Mouse (Mus musculus) midbrain, embryonic 16.5 days (tissue): Measurements from ENCODE around the gene Olfr2. TPM values are rescaled to one million over a fixed set of nuclear protein-coding genes. Genes with fewer than 3 reads are reported as not detected.
"Not testable (repeated sequence)": the region's sequence is repeated elsewhere in the genome, so short reads cannot be mapped to it uniquely, and the experiment has no call there.

Experiments used
- ATAC-seq: fragments of 200-750 bp; cut with Nextera tagmentation; 2 replicates; pipeline ENCODE4 v1.8.0; 2017; ENCODE audit warnings: moderate TSS enrichment
- H3K27ac ChIP-seq: fragments of 300-500 bp; sonication (generic); 2 replicates; pipeline ENCODE4 v1.5.1; 2014; ENCODE audit warnings: mild to moderate bottlenecking, low read length, mixed read lengths
- H3K27me3 ChIP-seq: fragments of 300-500 bp; sonication (generic); 2 replicates; pipeline ENCODE4 v1.6.1; 2014; ENCODE audit warnings: low read depth, low read length, mixed read lengths; ENCODE audit not compliant: control insufficient read depth, insufficient read depth
- H3K36me3 ChIP-seq: fragments of 300-500 bp; sonication (generic); 2 replicates; pipeline ENCODE4 v1.6.1; 2014; ENCODE audit warnings: mild to moderate bottlenecking, low read length, moderate library complexity, mixed read lengths; ENCODE audit not compliant: control insufficient read depth, insufficient read depth
- H3K4me1 ChIP-seq: fragments of 300-500 bp; sonication (generic); 2 replicates; pipeline ENCODE4 v1.6.1; 2014; ENCODE audit warnings: mild to moderate bottlenecking, low read length, mixed read lengths; ENCODE audit not compliant: control insufficient read depth, insufficient read depth
- H3K4me2 ChIP-seq: fragments of 300-500 bp; sonication (generic); 2 replicates; pipeline ENCODE4 v1.6.1; 2014; ENCODE audit warnings: mild to moderate bottlenecking, low read length, mixed read lengths
- H3K4me3 ChIP-seq: fragments of 300-500 bp; sonication (generic); 2 replicates; pipeline ENCODE4 v1.5.1; 2014; ENCODE audit warnings: low read depth, mild to moderate bottlenecking, low read length, moderate library complexity, mixed read lengths
- H3K9ac ChIP-seq: fragments of 300-500 bp; sonication (generic); 2 replicates; pipeline ENCODE4 v1.6.1; 2014; ENCODE audit warnings: low read depth, low read length, mixed read lengths
- H3K9me3 ChIP-seq: fragments of 300-500 bp; sonication (generic); replicated peaks from 2 replicates; pipeline ENCODE4 v1.6.1; 2014; ENCODE audit warnings: mild to moderate bottlenecking, low read length, mixed read lengths; ENCODE audit not compliant: control insufficient read depth, poor library complexity, severe bottlenecking
- WGBS: fragments of 180-500 bp; shearing (Covaris S2); extraction: QIAGEN DNeasy Blood & Tissue Kit; methylation state at CpG from one replicate; pipeline ENCODE4 v1.1.7; 2014; 5-methylcytosine and 5-hydroxymethylcytosine counted together
- polyA plus RNA-seq: library from polyadenylated mRNA; unstranded; fragments of >200 nt; fragmentation: Nextera tagmentation; extraction: Ambion mirVana; gene quantifications from 2 replicates; pipeline ENCODE4 v1.2.1, GENCODE M21; 2015

Olfr2 gene
- polyA plus RNA-seq, 1 experiment from 2014 or later: not detected

GRCm38 (mm10) chr7:106985236-106985635 lies 20.6 kb downstream of the Olfr2 start:
- Histone ChIP-seq H3K9me3 (no peaks in the 10 kb centered on the region; the same call in 1 of the 2 replicates), H3K4me3 (no peak overlapping the region), H3K4me1 (no peaks in the 10 kb centered on the region), H3K27ac (no peak overlapping the region), H3K36me3 (no peaks in the 10 kb centered on the region), H3K4me2 (no peak overlapping the region), H3K9ac (no peak overlapping the region), H3K27me3 (no peaks in the 10 kb centered on the region)
- no peak for ATAC-seq
- 86% methylated on average over 3 of the region's 3 CpGs for WGBS

GRCm38 (mm10) chr7:106975353-106975752 lies 30.5 kb downstream of the Olfr2 start, which contains the start of gene Olfr711:
Olfr711 (minus strand) TSS chr7:106975453.
- Histone ChIP-seq H3K4me2 (no peak within 1 kb of the TSS), H3K27ac (no peak within 1 kb of the TSS), H3K27me3 (no peaks in the 10 kb centered on the region), H3K36me3 (no peaks in the 10 kb centered on the region), H3K4me3 (no peak within 1 kb of the TSS), H3K4me1 (no peaks in the 10 kb centered on the region), H3K9ac (no peak within 1 kb of the TSS), H3K9me3 (no peaks in the 10 kb centered on the region)
- ATAC-seq: no peak
- 57% methylated on average over 1 of the region's 1 CpGs for WGBS

- not testable (repeated sequence) for H3K9ac ChIP-seq, H3K36me3 ChIP-seq, H3K4me2 ChIP-seq, ATAC-seq, H3K27me3 ChIP-seq, H3K9me3 ChIP-seq, H3K27ac ChIP-seq, H3K4me1 ChIP-seq, H3K4me3 ChIP-seq
Measured at GRCm38 (mm10) chr7:106967503-106967902, 38.4 kb downstream of the Olfr2 start.

- Histone ChIP-seq H3K27me3 (no peaks in the 10 kb centered on the region), H3K36me3 (no peaks in the 10 kb centered on the region), H3K4me1 (no peaks in the 10 kb centered on the region), H3K9me3 (0 out of 2 replicates have a peak, but pooled peaks cover 2% of the 10 kb centered on the region), H3K4me2 (no peak within 1 kb of the TSS), H3K9ac (no peak within 1 kb of the TSS), H3K4me3 (no peak within 1 kb of the TSS), H3K27ac (no peak within 1 kb of the TSS)
- 98% methylated on average over 1 of the region's 1 CpGs for WGBS
- ATAC-seq: no peak
Measured at GRCm38 (mm10) chr7:106963837-106964236, 42.0 kb downstream of the Olfr2 start, which contains the start of gene Olfr6. Olfr6 (minus strand) TSS chr7:106963937.

GRCm38 (mm10) chr7:106948212-106948611 lies 57.7 kb downstream of the Olfr2 start, which contains the start of gene Olfr710:
Olfr710 (minus strand) TSS chr7:106948312.
- Histone ChIP-seq H3K4me3 (no peak within 1 kb of the TSS), H3K9ac (no peak within 1 kb of the TSS), H3K4me2 (no peak within 1 kb of the TSS), H3K4me1 (no peaks in the 10 kb centered on the region), H3K36me3 (no peaks in the 10 kb centered on the region), H3K27ac (no peak within 1 kb of the TSS), H3K9me3 (no peaks in the 10 kb centered on the region), H3K27me3 (no peaks in the 10 kb centered on the region)
- WGBS: 82% methylated on average over 3 of the region's 3 CpGs
- no peak for ATAC-seq

Other genes starting within 250 kb of the Olfr2 start
- gene Olfr699, start 212.9 kb downstream of the Olfr2 start, polyA plus RNA-seq: not detected in 2 replicates
- gene Olfr700, start 197.2 kb downstream of the Olfr2 start, polyA plus RNA-seq: not detected in 2 replicates
- not detected in 2 replicates for gene Olfr701, start 191.9 kb downstream of the Olfr2 start, polyA plus RNA-seq
- not detected in 2 replicates for gene Olfr702, start 172.2 kb downstream of the Olfr2 start, polyA plus RNA-seq
- gene Olfr703, start 162.7 kb downstream of the Olfr2 start, polyA plus RNA-seq: not detected in 2 replicates
- gene Olfr704, start 142.9 kb downstream of the Olfr2 start, polyA plus RNA-seq: not detected in 2 replicates
- not detected in 2 replicates for gene Olfr705, start 129.2 kb downstream of the Olfr2 start, polyA plus RNA-seq
- not detected in 2 replicates for gene Olfr706, start 117.9 kb downstream of the Olfr2 start, polyA plus RNA-seq
- not detected in 2 replicates for gene Olfr707, start 104.8 kb downstream of the Olfr2 start, polyA plus RNA-seq
- gene Olfr1532-ps1, start 98.1 kb downstream of the Olfr2 start, polyA plus RNA-seq: not detected in 2 replicates
- not detected in 2 replicates for gene Olfr709-ps1, start 73.9 kb downstream of the Olfr2 start, polyA plus RNA-seq
- not detected in 2 replicates for gene Olfr710, start 57.8 kb downstream of the Olfr2 start, polyA plus RNA-seq
- not detected in 2 replicates for gene Olfr6, start 42.1 kb downstream of the Olfr2 start, polyA plus RNA-seq
- gene Olfr711, start 30.6 kb downstream of the Olfr2 start, polyA plus RNA-seq: not detected in 2 replicates
- not detected in 2 replicates for gene Olfr713, start 25.1 kb upstream of the Olfr2 start, polyA plus RNA-seq
- not detected in 2 replicates for gene Olfr714, start 64.9 kb upstream of the Olfr2 start, polyA plus RNA-seq
- gene Olfr17, start 87.1 kb upstream of the Olfr2 start, polyA plus RNA-seq: not detected in 2 replicates
- gene Olfr715b, start 104.3 kb upstream of the Olfr2 start, polyA plus RNA-seq: not detected in 2 replicates
- not detected in 2 replicates for gene Olfr715, start 125.0 kb upstream of the Olfr2 start, polyA plus RNA-seq
- gene Olfr716, start 132.3 kb upstream of the Olfr2 start, polyA plus RNA-seq: not detected in 2 replicates
- gene Nlrp14, start 160.9 kb upstream of the Olfr2 start, polyA plus RNA-seq: not detected in 2 replicates
- not detected in 2 replicates for gene Rbmxl2, start 203.4 kb upstream of the Olfr2 start, polyA plus RNA-seq